Mouse (Mus musculus): Measurements from ENCODE around the gene Apopt1. TPM values are rescaled to one million over a fixed set of nuclear protein-coding genes. Genes with fewer than 3 reads are reported as not detected.
A peak's percentile ranks its signal among the peaks of the same experiment; 100 is the strongest.

The Apopt1 gene
- total RNA-seq, 2 experiments from 2014 or later: 32.1 to 36.4 TPM

DNA sequence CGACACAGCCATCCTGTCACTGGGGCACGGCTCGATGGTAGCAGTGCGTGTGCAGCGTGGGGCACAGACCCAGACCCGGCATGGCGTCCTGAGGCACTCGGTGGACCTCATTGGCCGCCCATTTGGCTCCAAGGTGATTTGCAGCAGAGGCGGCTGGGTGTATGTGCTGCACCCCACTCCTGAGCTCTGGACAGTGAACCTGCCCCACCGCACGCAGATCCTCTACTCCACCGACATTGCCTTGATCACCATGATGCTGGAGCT is 34.5 kb upstream of the Apopt1 start:
- no peak for DNase-seq (ENCODE audit: low spot score)
- intact Hi-C loops (cut with DNase I): no loop called here

DNA sequence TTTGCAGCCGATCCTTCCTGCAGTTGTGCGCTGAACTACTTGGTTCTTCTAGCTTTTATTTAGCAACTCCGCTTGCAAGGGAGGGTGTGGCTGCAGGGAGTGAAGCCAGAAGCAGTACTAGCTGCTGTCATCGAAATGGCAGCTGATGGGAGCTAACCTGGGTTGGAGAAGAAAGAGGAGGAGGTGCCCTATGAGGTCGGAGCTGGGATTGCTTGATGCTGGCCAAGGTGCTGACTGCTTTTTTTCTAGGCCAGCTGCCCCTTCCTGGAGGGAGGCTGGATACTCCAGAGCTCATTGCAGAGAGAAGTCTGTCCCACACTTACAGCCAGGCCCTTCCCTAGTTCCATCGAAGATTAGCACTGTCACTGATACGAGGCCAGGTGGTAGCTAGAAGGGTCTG is 34.1 kb upstream of the Apopt1 start:
- intact Hi-C loops (cut with DNase I): no loop called here
- DNase-seq (ENCODE audit: low spot score): no peak

DNA sequence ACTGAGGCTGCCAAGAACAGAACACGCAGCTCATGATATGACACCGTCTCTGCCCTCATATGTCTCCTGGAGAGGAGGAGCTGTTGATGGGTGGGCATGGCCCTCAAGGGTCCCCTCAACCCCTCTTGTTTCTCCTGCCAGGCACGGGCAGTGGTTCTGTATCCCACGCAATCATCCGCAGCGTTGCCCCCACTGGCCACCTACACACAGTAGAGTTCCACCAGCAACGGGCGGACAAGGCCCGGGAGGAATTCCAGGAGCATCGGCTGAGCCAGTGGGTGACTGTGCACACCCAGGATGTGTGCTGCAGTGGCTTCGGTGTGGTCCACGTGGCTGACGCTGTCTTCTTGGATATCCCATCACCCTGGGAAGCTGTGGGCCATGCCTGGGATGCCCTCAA is 32.4 kb upstream of the Apopt1 start:
- no peak for DNase-seq (ENCODE audit: low spot score)
- intact Hi-C loops (cut with DNase I): no loop called here

DNA sequence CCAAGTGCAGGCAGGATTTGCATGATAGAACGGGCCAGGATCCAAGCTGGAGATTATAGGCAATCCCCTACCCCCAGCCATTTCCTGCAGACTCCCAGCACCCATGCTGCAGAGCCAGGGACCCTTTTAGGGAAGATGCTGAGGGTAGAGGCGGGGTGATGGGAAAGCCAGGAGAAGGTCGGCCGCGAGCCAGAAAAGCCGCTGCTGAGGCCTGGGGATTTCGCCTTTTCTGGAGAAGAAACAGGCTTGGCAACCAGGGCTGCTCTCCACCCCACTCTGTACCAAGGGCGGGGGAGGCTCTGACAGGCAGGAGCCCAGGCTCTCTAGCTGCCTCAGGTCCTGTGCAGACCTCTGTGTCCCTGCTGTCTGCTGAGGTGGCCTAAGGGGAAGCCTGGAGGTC is 31.8 kb upstream of the Apopt1 start:
- intact Hi-C loops (cut with DNase I): no loop called here
- no peak for DNase-seq (ENCODE audit: low spot score)

DNA sequence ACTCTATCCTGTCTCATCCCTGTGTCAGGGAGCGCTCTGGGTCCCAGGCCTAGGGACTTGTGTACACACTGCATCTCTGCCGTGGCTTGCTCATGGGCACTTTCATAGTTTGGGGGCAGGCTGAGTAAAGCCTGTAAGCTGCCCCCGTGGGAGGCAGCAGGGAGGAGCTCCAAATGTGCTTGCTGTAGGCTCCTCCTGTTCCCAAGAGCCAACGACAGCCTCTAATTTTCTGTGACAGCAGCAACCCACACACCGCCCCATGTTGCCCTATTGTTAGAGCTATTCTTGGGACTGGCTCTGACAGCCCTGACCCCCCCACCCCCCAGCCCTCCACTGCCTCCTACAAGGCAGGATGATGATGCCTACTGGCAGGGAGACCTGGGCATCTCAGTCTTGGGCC is 31.1 kb upstream of the Apopt1 start:
- no peak for DNase-seq (ENCODE audit: low spot score)
- intact Hi-C loops (cut with DNase I): no loop called here

DNA sequence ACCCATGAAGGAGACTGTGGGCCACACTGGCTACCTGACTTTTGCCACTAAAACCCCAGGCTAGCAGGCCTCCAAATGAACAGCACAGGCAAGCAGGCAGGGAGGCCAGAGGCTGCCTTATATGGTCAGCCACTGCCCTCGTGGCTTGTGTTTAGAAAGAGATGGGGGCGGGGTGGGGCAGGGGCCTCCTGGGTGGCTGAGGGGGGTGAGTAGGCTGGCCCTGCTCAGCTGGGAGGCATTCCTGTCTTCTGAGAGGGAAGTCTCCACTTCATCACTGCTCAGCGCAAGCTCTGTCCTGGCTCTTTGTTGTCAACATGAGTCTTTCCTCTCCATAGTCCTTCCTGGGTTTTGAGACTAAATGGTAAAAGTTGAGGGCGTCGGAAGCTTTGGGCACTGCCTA is 30.3 kb upstream of the Apopt1 start:
- intact Hi-C loops (cut with DNase I): no loop called here
- no peak for DNase-seq (ENCODE audit: low spot score)

DNA sequence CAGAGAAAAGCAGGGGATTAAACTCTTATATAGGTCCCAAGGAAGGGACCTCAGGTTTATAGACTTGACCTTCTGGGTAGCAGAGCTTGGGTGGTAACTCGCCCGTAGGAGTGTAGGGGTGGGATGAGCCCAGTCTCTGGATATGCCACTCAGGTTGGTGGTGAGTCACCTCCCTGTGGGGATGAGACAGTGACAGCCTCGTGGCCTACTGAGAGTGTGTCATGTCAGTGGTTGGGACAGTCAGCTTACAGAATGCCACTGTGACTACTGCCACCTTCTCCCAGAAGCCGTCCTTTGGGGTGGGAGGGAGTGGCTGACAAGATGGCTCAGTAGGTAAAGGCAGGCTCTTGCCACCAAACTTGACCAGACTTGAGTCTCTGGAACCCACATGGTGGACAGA is 26.7 kb upstream of the Apopt1 start:
- no peak for DNase-seq (ENCODE audit: low spot score)
- intact Hi-C loops (cut with DNase I): no loop called here

DNA sequence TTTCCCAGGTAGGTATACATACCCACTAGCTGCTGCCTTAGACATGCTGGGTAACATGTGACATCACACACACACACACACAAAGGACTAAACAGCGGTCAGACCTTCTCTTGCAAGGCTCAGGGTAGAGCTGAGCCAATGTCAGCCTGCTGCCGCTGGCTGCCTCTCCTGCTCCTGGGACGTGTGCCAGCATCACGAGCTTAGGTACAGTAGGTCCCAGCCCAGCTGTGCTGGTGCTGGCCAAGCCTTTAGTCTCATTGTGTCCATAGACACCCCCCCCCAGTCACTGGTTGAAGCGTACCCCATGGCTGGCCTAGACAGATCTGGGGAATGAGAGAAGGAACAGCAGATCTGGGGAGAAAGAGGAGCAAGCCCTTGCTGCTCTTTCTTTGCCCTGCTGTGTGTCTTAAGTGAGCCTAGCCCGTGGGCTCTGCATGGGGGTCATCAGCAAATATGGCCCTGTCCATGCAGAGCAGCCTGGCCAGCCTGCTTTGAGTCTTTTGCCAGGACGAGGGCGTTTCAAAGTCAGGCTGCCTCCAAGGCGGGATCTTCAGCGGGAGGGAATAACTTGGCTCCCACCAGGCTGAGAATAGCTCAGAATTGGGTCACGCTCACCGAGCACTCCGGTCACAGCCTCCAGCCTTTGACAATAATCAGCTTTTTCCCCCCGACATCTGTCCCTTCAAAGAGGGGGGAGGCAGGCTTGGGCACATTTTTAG is 25.6 kb upstream of the Apopt1 start:
- intact Hi-C loops (cut with DNase I): no loop called here
- DNase-seq (ENCODE audit: low spot score): peak; percentile 70

DNA sequence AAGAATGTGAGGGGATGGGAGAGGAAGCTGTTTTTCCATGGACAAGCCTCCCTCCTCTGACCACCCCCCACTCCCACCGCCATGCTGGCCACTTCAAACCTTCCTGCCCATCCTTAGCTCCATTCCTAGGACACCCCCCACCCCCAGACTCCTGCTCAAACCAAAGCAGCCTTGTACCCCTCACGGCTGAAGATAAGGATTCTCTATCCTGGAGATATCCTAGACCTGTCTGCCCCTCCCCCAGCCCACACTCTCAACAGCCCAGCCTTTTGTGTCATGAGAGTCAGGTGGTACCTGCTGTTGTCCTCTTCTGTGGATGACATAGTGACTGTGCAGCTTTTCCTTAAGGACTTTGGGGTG is 25.0 kb upstream of the Apopt1 start:
- DNase-seq (ENCODE audit: low spot score): no peak
- intact Hi-C loops (cut with DNase I): no loop called here

DNA sequence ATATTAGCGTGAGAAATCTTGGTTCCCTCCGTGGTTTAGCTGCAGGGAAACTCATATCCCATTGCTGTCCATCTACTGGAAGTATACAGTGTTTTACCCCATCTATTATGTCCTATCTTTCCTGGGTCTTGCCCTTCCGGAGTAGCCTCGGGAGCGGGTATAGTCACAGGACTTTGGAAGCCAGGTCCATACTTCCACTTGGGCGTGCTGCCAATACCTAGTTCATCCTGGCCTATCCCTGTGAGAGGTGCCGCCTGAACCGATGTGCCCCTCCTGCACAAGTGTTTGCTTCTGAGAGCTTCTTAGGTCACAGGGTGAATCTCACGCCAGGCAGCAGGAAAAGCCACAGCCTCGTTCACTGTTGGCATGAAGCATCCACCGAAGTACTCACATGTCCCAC is 23.6 kb upstream of the Apopt1 start:
- no peak for DNase-seq (ENCODE audit: low spot score)
- intact Hi-C loops (cut with DNase I): no loop called here

DNA sequence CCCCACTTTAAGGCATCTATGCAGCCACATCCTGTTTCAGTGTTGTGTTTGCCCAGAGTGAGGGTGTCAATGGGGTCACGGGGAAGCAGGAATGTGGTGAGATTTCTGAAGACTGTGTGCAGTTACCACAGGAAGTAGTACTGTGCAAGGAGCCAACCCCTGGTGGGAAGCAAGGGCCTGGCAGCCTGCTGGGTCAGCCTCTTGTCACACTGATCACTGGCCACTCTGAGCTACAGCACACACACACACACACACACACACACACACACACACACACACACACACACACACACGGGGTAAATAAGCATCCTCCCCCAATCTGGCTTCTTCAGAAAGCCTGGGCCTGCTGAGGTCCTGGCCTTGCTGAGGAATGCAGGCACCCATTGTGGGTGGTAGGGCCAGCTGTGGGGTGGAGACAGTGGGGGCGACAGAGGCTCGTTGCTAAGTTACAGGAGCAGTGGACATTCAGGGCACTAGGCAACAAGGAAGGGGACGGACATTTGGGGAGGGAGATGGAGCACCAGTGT is 21.7 kb upstream of the Apopt1 start:
- DNase-seq (ENCODE audit: low spot score): no peak
- intact Hi-C loops (cut with DNase I): no loop called here

DNA sequence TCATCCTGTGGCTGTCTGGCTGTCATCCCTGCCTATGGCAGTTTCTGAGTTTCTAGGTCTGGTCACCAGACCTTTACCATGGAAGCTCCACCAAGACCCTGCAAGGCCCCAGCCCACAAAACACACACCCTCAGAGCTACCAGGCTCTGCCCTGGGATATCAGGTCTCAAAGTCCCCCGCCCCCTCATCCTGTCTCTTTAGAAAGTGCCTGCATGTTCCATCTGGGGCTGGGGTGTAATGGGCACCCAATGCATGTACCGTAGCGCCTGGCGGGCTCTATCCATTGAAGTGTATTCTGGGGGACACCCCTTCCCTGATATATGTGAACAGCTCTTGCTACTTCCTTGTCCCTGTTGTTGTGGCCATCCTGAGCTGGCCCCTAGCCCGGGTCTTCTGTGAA is 20.2 kb upstream of the Apopt1 start:
- DNase-seq (ENCODE audit: low spot score): no peak
- intact Hi-C loops (cut with DNase I): no loop called here

DNA sequence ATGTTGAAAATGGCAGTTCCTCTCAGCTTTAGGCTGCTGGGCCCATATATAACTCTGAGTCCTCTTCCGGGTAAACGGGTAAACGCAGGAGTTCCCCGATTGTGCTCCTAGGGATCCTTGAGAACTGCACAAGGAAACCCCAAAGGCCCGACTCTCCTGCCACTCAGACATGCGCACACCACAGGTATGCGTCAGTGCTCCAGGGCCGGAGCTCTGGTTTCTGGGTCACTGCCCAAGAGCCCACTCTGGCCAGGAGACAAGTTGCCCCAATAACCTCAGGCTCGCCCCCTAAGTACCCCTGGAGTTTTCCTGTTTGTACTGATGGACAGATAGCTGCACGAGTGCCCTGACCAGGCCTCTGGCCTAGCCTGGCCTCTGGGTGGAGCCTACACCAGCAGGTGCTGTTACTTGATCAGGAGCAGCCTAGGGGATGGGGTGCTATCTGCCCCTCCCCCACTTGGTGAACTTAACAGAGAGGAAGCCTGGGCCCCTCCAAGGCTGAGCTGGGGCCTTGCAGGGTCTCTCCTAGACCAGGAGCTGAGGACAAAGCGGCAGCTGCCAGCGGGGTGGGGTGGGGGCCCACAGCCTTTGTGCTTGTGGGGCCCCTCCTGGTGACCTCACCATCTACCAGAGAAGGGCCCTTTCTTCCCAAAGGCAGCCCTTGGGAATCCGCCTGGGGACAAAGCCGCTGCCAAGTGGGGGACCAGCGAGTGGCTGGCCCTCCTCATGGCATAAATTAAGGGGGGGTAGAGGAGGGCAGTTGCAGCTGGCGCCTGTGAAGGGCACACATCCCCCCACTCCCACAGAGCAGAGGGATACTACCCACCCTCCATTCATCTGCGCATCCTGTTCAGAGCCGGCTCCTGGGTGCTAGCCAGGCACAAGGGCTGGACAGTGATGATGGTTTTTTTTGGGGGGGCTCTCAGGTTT is 19.5 kb upstream of the Apopt1 start:
- intact Hi-C loops (cut with DNase I): no loop called here
- DNase-seq (ENCODE audit: low spot score): no peak

DNA sequence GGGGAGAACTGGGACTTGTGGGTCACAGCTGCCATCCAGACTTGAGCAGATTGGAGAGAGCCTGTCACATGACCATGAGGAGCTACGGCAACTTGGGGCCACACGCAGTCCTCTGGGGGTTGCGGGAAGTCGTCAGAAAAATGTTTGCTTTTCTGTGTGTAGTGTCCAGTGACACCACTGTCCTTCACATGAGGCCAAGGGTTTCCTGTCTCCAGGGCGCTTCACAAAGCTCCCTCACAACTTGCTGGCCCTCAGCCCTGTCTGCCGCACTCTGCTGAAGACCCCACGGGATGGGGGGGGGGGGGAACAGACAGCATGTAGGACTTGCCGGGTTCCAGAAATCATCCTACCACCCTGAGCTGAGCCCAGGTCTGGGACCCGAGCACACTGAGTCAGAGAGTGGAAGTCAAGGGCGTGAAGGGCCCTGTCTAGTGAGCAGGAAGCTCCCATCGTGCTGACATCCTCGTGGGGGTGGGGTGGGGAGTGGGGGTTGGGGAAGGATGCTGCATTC is 18.7 kb upstream of the Apopt1 start:
- DNase-seq (ENCODE audit: low spot score): no peak
- intact Hi-C loops (cut with DNase I): no loop called here

DNA sequence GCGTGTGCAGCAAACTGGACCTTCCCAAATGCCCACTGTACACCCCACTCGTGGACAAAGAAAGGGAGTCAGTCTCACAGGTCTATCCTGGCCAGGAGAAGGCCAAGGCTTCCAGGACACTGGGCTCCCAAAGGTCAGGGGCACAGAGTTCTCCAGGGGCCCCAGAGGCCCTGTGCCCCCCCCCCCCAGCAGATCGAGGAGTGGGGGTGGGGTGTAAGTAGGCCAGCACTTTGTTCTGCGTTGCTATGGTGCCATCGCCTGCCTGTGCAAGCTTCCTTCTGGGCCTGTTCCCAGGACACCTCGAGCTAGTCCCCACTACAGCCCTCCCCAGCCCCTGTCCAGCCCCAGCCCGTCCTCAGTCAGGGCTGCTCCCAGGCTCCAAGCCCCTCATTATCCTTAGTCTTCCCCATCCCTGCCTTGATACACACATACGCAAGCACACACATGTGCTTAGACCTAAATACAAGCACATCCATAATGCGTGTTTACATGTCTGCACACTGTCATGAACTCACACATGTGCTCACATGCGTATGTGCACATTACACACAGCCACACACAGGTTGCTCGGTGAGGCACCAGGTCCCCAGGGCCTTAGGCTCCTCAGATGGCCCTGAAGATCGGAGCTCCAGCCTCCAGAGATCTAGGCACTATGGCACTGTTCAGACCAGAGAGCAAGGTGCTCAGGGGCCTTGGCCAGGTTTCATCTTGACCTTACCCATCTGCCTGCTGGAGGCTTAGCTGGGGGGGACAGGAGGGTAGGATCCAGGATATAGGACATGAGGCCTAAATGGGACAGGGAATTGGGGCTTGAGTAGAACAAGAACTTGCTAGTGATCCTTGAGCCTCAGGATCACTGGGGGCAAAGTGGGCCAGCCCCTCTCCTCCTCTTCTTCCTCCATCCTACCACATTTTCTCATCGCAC is 17.9 kb upstream of the Apopt1 start:
- no peak for DNase-seq (ENCODE audit: low spot score)
- intact Hi-C loops (cut with DNase I): no loop called here

DNA sequence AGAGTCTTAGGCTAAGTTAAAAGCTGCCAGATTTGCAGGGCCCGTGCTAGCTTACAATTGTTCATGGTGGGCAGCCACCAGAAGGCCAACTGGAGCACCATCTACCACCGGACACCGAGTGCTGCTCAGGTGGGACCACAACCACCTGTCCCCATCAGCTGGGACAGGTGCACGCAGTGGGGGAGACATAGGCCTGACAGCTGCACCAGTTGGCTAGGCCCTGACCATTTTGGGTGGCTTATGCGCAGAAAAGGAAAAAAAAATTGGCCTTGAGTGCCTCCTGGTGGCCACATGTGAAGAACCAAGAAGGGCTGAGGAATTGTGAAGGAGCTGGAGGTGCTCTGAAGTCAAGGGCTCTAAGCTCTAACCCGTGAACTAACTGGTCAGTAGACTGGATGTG is 16.8 kb upstream of the Apopt1 start:
- intact Hi-C loops (cut with DNase I): loop anchor here (1.0 kb wide), 1 partner anchor 28 kb away; no protein-coding TSS in a partner anchor

DNA sequence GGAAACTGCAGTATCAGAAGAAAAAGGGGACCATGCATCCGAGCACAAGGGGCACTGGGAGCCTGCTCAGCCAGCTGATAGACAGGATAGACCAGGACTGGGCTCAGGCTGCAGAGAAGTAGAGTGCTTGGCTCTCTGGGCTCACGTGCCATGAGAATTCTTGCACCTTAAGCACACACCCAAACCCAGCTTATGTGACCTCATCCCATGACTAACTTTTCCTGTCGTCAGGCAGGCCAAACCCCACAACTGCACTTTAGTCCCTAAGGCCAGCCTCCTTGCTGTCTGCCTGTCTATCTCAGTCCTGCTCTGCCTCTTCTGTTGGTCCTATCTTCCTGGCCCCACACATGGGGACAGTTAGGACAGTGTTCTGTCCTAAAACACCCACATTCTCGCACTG is 15.4 kb upstream of the Apopt1 start:
- intact Hi-C loops (cut with DNase I): loop anchor here (2.0 kb wide), 1 partner anchor 35 kb away; no protein-coding TSS in a partner anchor
- no peak for DNase-seq (ENCODE audit: low spot score)

More for the DNA sequence above, 16.8 kb upstream of the Apopt1 start:
- peak; percentile 44 for DNase-seq (ENCODE audit: low spot score)

DNA sequence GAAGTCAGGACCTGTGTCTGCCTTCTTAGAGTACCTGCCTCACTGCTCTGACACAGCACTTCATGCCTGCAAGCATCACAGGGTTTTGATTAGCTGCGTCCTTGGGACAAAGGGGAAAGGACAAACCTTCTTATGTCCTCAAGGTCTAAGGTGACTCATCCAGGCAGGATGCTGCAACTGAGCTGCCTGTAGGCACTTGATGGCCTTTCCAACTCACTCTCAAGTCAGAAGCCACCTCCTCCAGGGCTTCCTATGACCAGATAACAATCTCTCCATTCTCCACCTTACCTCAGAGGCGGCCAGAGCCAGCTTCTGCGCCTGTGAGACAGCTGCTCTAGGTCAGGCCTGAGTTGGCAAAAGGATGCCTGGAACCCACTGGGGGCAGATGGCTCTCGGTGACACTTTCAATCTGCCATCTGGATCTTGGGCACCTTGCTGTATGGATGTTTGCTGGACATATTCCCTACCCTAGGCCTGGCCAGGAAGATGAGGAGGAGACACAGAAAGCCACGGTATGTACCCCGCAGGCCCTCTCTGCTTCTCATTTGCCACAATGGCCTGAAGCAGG is 14.6 kb upstream of the Apopt1 start:
- DNase-seq (ENCODE audit: low spot score): no peak
- intact Hi-C loops (cut with DNase I): loop anchor here (2.0 kb wide), 1 partner anchor 34 kb away; no protein-coding TSS in a partner anchor

DNA sequence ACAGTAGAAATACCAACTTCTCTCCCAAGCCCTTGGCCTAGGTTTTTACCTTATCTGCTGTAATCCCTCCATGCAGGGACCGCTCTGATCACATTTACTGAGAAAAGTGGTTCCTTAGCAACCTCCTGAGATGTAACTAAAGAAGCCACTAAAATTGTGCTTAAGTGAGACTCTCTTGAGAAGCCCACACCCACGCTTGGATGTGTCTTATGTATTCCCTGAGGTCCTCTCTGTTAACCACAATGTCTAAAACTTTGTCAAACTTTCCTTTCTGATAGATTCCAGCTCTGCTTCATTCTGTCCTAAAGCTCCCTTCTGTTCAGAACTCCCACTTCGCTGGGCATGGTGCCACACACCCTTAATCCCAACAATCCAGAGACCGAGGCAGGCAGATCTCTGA is 13.5 kb upstream of the Apopt1 start:
- intact Hi-C loops (cut with DNase I): loop anchor here (2.0 kb wide), 1 partner anchor 33 kb away; no protein-coding TSS in a partner anchor
- DNase-seq (ENCODE audit: low spot score): no peak

All from heart, postnatal 25 days (tissue).